Mouse (Mus musculus) urinary bladder, postnatal 10 days (tissue): ENCODE data around the gene Tnrc6c.

ENCODE experiments used
- DNase-seq: peaks from one replicate; pipeline ENCODE4 v3.0.0; 2022; ENCODE audit warnings: low spot score

Tnrc6c gene

DNA sequence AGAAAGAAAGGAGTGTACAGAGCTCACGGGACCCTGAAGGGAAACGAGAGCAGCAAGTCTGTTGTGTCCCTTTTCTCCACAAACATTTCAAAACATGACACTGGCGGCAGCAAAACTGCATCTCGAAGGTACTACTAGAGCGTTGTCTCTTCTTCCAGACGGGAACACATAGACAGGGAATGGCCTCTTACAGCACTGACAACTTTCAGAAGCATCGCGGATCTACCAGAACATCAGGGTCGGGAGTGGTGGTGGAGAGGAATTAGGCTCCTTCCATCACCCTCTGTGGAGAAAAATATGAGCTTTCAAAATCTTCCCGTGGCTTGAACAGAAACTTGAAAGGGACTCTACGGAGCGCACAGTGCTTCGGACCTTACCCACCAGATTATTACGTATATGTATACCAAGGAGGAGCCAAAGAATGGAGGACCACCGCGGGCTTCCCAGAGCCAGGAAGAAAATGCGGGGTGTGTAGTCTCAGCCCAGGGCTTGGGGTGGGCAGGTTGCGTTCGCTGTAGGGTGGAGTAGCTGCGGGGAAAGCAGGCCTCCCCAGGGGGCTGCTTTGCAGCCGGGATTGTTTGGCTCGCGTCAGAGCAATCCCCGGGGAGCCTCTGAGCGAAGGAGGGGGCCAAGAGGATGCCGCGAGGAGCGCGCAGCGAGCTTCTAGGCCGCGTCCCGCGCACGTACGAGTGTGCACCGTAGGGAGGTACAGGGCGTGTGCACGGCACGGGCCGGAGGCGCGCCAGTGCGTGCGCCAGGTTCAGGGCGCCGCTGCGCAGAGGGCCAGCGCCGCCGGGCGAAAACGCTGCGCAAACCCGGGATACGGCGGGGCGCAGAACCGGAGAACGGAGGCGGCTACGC is at the start of gene Tnrc6c:
Gene Tnrc6c, plus strand, starts transcription at position 799 of the 861 bp plus-strand sequence.
- no peak for DNase-seq

DNA sequence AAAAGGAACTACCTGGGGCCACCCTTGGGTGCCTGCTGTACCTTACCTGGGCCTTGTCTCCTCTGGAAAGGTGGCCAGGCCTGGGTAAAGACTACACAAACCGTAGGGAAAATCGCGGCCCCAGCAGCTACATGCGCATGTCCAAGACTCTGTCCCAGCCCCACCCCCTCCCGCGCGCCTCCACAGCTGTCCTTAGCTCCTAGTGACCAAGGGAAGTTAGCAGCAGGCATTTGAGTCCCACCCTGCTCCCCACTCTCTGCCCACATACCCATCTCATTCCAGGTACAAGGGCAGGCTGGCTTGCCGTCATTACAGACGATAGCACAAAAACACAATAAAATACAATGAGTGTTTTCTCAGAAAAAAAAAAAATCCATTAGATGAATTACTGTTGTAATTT is 48.0 kb upstream of the Tnrc6c start:
- DNase-seq, result no peak

DNA sequence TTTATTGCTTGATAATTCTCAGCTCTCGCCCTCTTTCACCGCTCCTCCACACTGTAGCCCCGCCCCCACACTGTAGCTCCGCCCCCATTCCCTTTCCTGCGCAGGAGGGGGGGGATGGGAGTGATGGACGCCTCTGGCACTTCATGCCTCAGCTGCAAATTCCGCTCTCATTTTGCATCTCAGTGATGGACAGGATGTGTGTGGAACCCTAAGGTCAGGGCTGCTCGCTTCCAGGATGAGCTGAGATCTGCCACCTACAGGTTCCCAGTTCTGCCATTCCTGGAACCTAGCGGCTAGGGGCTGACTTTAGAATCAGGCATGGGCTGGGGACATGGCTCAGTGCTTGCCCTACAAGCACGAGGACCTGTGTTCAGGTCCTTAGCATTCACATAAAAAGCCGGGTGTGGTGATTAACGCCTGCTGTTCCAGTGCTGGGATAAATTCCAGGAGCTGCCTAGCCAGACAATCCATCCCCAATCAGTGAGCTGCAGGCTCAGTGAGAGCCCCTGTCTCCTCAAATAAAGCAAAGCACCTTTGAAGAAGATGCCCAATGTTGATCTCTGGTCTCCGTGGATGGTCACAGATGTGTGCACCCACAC is 47.4 kb upstream of the Tnrc6c start:
- DNase-seq, result no peak

DNA sequence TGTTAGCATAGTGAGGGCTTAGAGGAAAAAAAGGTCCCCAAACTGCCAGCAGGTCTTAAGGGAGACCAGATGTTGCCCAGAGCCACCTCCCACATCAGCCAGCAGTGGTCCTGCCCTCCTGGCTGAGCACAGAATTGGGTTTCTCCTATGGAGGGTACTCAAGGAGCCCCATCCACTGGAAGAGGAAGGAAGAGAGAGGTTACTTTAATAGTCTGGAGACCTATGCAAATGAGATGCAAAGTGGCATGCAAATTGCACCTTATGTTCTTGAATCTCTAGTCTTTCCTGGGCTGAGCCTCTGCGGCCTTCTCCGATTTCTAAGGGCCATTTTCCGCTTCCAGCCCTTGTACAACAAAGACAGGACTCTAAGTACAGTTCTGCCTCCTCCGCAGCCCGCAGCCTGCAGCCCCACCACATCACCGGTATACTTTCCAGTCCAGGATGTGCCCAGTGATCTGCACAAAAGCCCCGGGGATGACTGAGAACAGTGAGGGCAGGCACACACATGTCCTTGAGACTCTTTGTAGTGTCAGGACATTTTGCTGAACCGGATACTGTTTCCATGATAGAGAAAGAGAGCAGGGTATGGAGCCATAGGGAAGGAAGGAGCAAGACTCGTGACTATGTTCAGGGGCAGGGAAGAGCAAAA is 45.8 kb upstream of the Tnrc6c start:
- no peak for DNase-seq

DNA sequence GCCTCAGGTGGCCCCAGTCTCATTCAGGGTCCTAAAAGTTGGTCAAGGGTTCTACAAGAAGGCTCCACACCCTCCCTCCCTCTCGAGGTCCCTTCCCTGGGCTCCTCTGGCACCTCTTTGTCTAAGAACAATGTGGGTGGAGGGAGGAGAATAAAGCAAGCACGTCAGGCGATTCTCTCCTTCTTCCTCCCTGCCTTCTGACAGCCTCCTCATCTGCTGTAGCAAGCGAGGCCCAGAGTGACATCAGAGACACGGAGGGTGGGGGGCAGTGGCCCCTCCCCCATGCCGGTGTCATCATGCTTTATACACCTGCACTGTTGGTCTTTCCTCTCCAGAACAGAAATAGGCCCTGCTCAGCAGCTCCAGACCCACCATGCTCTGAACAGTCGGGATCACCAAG is 45.1 kb upstream of the Tnrc6c start:
- DNase-seq, result no peak

DNA sequence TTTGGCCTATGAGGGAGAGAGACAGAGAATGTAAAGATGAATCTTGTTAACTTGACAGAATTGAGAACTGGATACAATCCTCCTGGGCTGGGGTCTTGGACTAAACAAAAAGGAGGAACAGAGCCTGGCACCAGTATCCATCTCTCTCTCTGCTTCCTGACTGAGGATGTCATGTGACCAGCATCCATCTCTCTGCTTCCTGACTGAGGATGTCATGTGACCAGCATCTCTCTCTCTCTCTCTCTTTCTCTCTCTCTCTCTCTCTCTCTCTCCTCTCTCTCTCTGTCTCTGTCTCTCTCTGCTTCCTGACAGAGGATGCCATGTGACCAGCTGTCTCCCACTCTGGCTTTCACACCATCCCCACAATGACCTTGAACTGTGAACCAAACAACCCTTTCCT is 43.5 kb upstream of the Tnrc6c start:
- no peak for DNase-seq

DNA sequence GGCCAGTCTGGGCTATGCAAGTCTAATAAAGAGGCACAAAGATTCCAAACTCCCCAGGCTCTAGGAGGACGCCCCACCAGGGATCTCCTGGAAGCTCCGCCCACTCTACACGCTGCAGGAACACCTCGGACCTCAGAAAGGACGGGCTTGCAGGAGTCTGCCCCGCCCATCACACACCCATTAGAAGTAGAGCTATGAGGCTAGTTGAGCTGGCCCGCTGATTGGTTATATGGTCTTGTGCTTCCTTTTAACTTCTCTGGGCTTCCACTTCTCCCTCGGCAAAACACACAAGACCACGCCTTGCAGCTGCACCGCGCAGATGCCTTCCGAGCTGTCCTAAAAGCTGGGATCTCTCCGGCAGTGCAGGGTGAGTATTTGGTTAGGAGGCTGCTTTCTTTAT is 43.0 kb upstream of the Tnrc6c start:
- no peak for DNase-seq

DNA sequence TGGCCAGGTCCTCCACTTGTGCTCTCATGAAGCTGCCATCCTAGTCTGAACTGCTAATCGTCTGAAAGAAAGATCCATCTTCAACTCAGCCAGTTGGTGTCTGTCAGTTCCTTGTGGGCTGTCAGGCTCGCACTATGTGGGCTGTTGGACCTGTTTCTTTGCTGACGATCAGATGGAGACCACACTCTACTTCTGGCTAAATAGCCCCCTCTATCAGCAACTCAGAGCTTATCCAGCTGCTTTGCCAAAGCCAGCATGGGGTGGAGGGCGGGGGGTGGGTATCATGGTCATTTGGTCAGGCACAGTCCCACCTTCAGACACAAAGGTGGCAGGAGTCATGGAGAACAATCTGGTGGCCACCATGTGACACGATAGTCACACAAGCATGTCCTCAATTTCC is 42.2 kb upstream of the Tnrc6c start:
- no peak for DNase-seq

DNA sequence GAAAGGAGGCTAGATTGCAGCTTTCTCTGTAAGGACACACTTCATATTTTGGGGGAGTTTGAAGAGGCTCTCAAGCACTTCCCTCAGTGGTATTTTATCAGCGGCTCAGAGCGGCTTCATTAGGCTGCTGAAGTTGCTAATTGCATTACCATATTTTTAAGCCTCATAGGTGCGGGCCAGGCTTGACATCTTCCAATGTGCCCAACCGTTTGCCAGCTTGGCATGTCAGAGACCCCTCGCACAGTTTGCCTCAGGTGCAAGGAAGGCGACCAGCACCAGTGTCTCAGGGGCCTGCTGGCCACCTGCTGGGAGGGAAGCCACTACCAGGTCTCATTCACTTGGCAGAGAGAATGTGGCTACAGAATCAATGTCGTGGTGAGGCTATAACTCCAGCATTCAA is 41.2 kb upstream of the Tnrc6c start:
- no peak for DNase-seq

DNA sequence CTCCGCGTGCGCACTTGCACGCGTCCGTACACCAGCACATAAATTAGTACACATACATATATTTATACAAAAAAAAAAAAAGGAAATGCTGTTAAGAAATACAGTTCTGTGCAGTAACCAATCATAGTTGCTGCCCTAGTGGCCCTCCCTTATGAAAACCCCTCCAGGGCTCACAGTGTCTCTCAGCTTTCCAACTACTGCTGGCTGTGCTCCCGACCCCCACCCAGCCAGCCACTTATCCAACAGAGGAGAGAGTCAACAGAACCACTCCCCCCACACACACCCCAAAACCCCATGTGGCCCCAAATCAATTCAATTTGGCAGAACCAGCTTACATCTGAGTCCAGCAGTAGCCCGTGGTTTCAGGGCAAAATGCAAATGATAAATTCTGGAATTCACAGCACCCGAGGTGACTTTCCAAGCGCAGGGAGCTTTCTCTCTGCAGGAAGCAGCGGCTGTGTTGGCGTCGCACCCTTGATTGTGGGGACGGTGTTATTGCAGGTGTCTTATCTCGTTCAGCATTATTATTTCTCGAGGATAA is 36.7 kb upstream of the Tnrc6c start:
- no peak for DNase-seq

DNA sequence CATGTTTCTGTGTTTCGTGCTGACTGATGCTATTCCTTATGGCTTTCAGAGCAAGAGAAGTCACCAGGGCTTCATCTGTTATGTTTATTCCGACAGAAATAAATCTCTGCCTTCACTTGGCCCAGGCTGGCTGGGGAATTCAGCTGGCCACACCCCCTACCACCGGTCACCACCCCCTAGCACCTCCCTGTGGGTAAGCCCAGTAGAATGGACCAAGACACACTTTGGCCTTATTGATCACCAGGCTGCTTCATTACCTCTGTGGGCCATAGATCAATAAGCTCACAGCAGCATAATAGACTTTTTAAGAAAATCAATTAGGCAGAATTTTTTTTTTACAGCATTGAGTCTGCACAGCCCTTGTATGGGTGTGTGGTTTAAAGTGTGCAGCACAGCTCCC is 35.9 kb upstream of the Tnrc6c start:
- no peak for DNase-seq

DNA sequence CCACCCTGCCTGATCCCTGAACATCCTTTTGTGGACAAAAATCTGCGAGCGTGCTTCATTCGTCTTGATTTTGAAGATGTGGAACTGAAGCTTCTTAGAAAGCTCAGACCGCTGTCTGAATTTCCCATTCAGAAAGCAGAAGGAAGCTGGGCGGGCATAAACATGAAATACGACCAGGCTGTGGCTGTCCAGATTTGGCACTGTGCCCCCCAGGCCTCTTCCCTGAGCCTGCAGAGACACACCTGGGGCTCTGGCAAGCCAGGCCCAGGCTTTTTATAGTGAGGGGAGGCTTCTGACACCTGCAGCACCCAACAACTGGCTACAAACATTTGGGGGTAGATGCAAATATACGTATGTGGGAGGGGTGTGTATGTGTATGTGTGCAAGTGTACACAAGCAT is 35.3 kb upstream of the Tnrc6c start:
- DNase-seq, result no peak

DNA sequence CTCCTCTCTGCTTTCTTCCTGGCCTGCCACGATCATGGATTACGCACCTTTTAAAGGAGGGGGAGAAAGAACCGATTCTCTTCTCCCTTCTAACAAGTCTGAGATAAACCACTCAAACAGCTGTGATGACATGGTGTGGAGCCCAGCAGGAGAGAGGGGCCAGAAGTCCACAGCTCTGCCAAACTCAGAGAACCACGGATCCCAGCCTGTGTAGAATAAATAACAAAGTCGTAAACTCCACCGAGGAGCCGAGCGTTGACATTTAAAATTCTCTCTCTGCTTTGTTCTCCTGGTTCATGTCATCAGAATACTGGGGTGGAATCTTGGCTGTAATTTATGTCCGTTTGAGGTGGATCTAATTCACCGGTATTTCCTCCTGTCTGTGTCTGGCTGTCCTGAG is 34.5 kb upstream of the Tnrc6c start:
- no peak for DNase-seq

DNA sequence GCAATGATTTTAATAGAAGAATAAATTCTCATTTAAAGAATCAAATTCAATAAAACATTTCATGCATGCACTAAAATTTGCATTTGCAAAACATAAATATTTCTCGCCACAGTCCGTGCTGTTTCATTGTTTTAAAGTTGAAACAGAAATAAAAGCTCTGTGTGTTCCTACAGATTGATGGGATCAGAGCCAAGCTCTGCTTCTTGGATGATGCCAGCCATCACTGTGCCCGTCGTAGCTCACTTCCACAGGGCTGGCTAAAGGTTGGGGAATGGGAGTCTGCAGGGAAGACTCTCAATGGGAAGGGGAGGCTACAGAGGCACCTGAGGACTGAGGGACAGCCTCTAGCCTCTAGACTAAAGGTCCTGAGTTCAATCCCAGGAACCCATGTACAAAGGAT is 28.9 kb upstream of the Tnrc6c start:
- DNase-seq, result no peak

DNA sequence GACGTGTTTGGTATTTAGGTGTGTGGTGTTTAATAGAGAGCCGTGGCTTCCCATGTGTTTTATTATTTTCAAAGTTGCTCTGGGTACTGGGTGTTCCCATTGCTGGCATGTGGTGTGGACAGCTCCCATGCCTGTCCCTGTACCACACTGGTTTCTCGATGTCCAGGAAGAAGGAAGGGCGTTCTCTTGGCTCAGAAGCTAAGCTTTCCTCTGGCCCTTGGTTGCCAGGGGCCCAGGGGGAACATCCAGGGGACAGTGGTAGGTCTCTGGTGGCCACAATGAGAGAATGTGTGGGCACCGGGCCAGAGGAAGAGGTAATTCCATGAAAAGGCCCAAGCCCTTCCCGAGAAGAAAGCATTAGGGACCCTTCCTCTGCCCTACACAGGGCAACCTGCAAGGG is 27.5 kb upstream of the Tnrc6c start:
- DNase-seq, result no peak

DNA sequence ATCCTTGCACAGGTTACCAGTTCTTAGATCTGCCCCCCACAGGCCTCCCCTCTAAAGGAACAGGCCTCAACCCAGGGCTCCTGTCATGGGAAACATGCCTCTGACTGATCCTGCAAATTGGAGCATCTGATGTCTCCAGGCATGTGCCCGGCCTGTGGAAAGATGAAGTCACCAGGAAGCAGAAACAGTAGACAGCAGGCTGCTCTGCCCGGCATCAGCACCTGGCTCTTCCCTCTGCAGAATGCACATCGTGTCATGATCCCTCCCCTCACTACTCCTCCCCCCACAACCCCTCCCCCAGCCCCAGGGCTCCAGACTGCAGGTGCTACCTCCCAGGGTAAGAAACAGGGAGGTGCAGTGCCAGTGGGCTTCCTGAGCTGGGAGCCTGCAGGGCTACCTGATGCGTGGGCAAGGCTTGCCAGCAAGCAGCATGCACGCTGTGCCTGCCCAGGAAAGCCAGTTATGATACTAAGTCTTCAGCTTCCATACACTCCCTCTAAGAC is 27.0 kb upstream of the Tnrc6c start:
- no peak for DNase-seq

DNA sequence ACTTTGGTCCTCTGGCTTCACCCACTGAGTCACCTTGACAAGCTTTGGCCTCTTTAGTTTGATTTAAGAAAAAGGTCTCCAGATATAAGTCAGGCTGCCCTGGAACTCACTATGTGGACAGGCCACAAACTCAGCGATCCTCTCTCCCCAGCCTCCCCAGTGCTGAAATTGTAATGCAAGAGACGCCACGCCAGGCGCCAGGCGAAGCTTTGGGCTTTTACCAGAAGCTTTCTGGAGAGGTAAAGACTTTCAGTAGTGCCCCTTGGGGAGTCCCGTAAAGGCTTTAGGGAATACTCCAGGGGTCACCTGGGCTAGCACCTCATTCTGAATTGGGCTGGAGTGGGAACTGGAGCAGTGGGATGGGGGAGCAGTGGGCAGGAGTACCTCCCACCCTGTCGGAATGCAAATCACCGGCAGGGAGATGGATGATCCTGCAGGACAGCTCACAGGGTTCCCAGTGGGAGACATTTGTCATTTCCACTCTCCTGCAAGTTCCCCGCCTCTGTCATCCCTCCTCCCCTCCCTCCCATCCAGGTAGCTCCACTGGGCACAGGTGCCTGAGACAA is 26.3 kb upstream of the Tnrc6c start:
- DNase-seq, result no peak

DNA sequence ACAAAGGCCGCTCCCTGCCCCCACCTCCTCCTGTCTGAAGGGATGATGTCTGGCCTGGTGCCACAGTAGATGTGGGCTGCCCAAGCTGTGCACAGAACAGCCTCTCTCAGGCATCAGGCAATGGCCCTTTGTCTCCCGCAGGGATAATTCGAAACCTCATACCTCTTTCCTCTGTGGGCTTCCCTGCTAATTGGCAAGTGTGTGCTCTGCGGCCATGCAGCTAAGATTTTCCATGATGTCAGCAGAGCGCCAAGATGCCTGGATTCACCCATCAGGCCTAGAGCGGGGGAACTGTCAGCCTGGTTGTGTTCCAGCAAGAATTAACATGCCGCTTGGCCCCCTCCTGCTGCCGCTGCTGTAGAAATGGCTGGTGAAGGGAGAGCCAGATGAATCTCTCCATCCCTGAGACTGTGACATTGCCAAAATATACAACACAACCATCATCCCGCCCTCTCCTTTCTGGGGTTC is 25.7 kb upstream of the Tnrc6c start:
- no peak for DNase-seq

DNA sequence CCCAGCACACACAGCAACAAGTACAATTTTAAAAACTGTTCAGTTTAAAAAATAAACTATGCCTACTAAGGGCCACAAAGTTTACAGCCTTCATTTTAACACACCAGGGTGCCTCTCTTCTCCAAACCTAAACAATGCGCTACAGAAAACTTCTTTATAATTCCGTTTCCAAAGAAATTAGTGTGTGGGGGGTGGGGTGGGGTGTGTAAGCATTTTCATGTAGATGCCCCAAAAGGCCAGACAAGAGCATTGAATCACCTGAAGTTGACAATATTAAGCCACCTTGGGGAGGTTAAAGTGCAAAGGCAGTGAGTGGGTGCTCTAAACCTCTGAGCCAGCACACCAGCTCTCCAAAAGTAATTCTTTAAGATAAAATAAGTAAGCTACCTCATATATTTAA is 24.2 kb upstream of the Tnrc6c start:
- no peak for DNase-seq

DNA sequence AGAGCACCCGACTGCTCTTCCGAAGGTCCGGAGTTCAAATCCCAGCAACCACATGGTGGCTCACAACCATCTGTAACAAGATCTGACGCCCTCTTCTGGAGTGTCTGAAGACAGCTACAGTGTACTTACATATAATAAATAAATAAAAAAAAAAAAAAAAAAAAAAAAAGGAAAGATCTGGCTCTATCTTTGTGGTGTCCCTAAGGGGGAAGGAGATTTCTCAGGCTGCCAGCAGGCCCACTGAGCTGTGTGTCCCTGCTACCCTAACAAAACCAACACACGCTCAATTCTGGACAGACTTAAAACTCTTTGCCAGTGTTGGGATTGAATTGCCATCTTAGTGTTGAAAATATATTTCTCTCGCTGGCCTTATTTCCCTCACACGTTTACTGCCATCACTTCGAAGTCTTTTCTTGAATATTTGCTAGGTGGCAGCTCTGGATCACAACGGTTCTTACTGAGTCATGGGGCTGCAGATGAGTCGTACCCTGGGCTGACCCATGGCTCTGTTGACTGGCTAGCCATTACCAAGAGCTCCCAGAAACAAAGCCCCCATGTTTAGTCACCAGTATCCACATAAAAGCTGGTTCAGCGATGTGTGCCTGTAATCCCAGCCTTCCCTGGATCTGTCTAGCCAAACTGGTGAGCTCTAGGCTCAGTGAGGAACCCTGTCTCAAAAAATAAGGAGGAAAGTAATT is 23.1 kb upstream of the Tnrc6c start:
- no peak for DNase-seq

DNA sequence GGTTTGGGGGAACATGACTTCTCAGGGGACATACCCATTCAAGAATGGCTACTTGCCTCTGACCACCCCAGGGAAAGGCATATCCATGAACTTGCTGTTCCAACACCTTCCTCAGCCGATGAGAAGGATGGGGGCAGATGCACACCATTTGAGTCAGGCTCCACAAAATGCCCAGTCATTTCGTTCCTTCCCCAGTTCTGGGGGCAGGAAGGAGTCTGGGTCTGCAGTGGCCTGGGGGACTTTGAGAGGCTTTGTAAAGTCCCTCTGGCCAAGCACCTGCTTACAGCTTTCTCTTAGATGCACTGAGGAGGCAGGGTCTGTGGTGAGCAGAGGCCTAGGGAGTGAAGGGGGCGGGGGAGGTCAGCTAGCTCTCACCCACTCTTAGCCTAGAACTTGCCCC is 20.8 kb upstream of the Tnrc6c start:
- DNase-seq, result no peak

DNA sequence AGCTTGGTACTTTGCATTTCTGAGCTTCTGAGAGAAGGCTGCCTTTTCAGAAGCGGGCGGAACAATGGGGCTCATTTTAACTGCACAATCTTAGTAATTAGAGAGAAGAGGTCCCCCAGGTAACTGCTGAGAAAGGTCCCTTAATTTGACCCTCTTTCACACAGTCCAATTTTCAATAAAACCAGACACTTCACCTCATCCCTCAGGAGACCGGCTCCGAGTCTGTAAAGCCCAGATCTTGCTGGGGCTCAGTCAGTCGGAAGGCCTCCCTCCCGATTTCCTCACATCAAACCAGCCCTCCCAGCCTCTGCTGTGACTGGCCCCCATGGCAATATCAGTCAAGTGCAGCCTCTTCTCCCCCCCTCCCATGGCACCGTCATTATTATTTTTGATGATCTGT is 15.7 kb upstream of the Tnrc6c start:
- no peak for DNase-seq
